Mouse (Mus musculus) cerebellum, adult 2 months (tissue): Measurements from ENCODE around the gene Tnk1. TPM values are rescaled to one million over a fixed set of nuclear protein-coding genes. Genes with fewer than 3 reads are reported as not detected.

Source experiments
- DNase-seq, 2 experiments: peaks; one replicate each; pipeline ENCODE4 v3.0.0; 2021
- H3K27ac ChIP-seq: fragments of 200-500 bp; 2 replicates; pipeline ENCODE4 v1.5.1; 2012; ENCODE audit warnings: low read length, control low read depth, inconsistent platforms; ENCODE audit not compliant: insufficient read depth
- H3K27me3 ChIP-seq: fragments of 200-500 bp; 2 replicates; pipeline ENCODE4 v1.6.1; 2012; ENCODE audit warnings: inconsistent platforms, mild to moderate bottlenecking, low read length, moderate library complexity; ENCODE audit not compliant: control insufficient read depth, insufficient read depth
- H3K4me1 ChIP-seq: fragments of 200-500 bp; 2 replicates; pipeline ENCODE4 v1.6.1; 2011; ENCODE audit warnings: low read length; ENCODE audit not compliant: control insufficient read depth, insufficient read depth
- H3K4me3 ChIP-seq: fragments of 200-500 bp; replicated peaks from 2 replicates; pipeline ENCODE3; 2011; ENCODE audit warnings: mild to moderate bottlenecking, low read depth, low read length, control low read depth; ENCODE audit not compliant: insufficient read depth
- CTCF ChIP-seq: fragments of 200-500 bp; IDR thresholded peaks from 2 replicates; pipeline ENCODE4 v1.5.1; 2011; ENCODE audit warnings: low read depth, mild to moderate bottlenecking, control low read depth, low read length, moderate library complexity, borderline replicate concordance; ENCODE audit not compliant: insufficient read depth
- POLR2A ChIP-seq: fragments of 200-500 bp; IDR thresholded peaks from 2 replicates; pipeline ENCODE4 v1.6.1; 2011; ENCODE audit warnings: low read length, control low read depth, borderline replicate concordance; ENCODE audit not compliant: insufficient read depth
- WGBS: fragments of 180-500 bp; shearing (Covaris S2); methylation state at CpG from one replicate; pipeline ENCODE4 v1.1.7; 2018; 5-methylcytosine and 5-hydroxymethylcytosine counted together
- polyA plus RNA-seq: library from polyadenylated mRNA; depleted of rRNA; stranded (reverse); fragments of >200 nt; gene quantifications from 2 replicates; pipeline ENCODE4 v1.2.3, GENCODE M21; 2012

Tnk1 gene
- polyA plus RNA-seq, 1 experiment, result 0.39 TPM

DNA sequence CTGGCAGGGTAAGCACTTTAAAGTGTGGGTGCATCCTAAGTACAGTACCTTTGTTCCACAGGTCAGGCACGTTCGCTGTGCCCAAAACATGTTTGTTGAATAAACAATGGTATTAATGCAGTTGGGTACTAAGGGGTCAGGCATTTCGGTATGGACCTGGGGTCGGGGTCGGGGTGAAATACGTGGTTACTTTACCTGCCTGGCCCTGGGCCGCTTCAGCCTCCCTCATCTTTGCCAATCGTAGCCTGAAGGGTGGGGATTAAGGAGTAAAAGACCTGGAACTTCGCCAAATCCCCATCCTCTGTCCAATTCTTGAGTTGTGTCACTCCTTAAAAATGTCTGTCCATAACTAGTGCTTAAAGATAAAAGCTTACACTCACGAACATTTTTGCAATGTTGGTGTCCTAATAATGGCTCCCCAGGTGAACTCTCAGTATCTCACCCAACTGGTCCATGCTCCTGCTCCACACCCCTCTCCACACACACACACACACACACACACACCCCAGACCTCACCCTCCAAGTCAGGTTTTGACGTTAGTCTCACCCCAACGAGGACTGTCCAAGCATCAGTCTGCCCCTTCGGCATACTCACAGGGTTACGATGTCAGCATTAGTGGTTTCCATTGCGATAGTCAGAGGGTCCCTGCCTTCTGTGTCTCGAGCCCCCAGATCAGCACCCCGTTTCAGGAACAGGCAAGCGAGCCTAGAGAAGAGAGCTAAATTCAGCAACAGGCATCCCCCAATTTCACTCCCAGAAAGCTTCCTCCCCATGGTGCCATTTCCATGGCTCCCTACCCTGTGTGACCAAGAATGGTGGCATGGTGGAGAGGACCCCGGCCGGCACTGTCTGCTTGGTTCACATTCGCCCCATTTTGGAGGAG, 23.5 kb upstream of the Tnk1 start:
- 60% methylated on average over 21 of the region's 21 CpGs for WGBS
- no peak for DNase-seq
- Histone ChIP-seq H3K4me1 (no peaks in the 10 kb centered on the region), H3K27ac (no peak overlapping the region), H3K27me3 (no peaks in the 10 kb centered on the region), H3K4me3 (peak overlapping the region; percentile 57)
- TF ChIP-seq CTCF (no peak), POLR2A (no peak)

- Histone ChIP-seq H3K27ac (no peak within 1 kb of the TSS; the same call in 1 of the 2 replicates), H3K27me3 (no peaks in the 10 kb centered on the region), H3K4me3 (peak within 1 kb of the TSS; percentile 57), H3K4me1 (no peaks in the 10 kb centered on the region)
- under 1% methylated on average over 46 of the region's 46 CpGs for WGBS
- peak; percentile 68; the same call in 1 of the 2 replicates for TF ChIP-seq POLR2A
- TF ChIP-seq CTCF, result no peak
- peak; percentile 78 to 81 for DNase-seq
These were observed 22.5 kb upstream of the Tnk1 start, which contains the start of gene Kctd11 for GRCm38 (mm10) chr11:69880853-69881603. TSS of gene Kctd11 (minus strand) at chr11:69881406.

- H3K4me1 ChIP-seq, result no peaks in the 10 kb centered on the region
- DNase-seq, result peak; percentile 62 to 68
- peak; percentile 72; the same call in 1 of the 2 replicates for TF ChIP-seq CTCF
- no peak for TF ChIP-seq POLR2A
- WGBS, result under 1% methylated on average over 18 of the region's 18 CpGs
- H3K27me3 ChIP-seq, result no peaks in the 10 kb centered on the region
- no peak overlapping the region; the same call in 1 of the 2 replicates for H3K27ac ChIP-seq
- H3K4me3 ChIP-seq, result peak overlapping the region; percentile 57
These were observed 21.9 kb upstream of the Tnk1 start for GRCm38 (mm10) chr11:69880506-69880852.

- 73% methylated on average over 15 of the region's 15 CpGs for WGBS
- Histone ChIP-seq H3K4me3 (no peak overlapping the region), H3K4me1 (no peaks in the 10 kb centered on the region), H3K27ac (no peak overlapping the region), H3K27me3 (no peaks in the 10 kb centered on the region)
- no peak for DNase-seq
- TF ChIP-seq CTCF (no peak), POLR2A (no peak)
These were observed 21.2 kb upstream of the Tnk1 start for GRCm38 (mm10) chr11:69879711-69880110.

DNA sequence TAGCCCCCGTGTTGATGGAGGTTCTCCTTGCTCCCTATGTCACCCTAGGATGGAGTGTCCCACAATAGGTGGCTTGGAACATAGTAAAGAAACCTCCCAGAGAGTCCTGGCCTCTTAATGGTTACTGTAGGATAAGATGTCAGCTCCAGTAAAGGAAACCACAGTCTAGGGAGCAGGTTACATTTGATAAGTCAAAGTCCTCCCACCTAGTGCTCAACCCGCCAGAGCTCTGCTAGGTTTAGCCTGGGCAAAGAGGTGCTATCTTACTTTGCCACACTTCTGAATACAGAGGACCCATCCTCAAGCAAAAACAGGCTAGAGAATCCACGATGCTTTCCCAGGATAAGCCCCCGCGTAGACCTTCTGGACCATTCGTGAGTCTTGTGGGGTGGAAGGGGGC, 20.4 kb upstream of the Tnk1 start:
- no peak for DNase-seq
- no peak overlapping the region for H3K27ac ChIP-seq
- H3K4me1 ChIP-seq, result no peaks in the 10 kb centered on the region
- no peak for TF ChIP-seq CTCF
- TF ChIP-seq POLR2A, result no peak
- H3K4me3 ChIP-seq, result no peak overlapping the region
- WGBS, result 87% methylated on average over 6 of the region's 6 CpGs
- no peaks in the 10 kb centered on the region for H3K27me3 ChIP-seq

- Histone ChIP-seq H3K4me1 (no peaks in the 10 kb centered on the region), H3K27ac (no peak overlapping the region), H3K27me3 (no peaks in the 10 kb centered on the region), H3K4me3 (no peak overlapping the region)
- WGBS, result 68% methylated on average over 3 of the region's 3 CpGs
- DNase-seq, result no peak
- TF ChIP-seq POLR2A, result no peak
- no peak for TF ChIP-seq CTCF
These were observed 19.9 kb upstream of the Tnk1 start for GRCm38 (mm10) chr11:69878399-69878798.

- no peak for DNase-seq
- H3K4me1 ChIP-seq, result no peaks in the 10 kb centered on the region
- H3K27me3 ChIP-seq, result no peaks in the 10 kb centered on the region
- no peak within 1 kb of the TSS for H3K27ac ChIP-seq
- H3K4me3 ChIP-seq, result peak within 1 kb of the TSS; percentile 3
- TF ChIP-seq POLR2A (no peak), CTCF (no peak)
- WGBS, result 74% methylated on average over 11 of the region's 11 CpGs
These were observed 19.3 kb upstream of the Tnk1 start, which contains the start of gene Tmem95 for GRCm38 (mm10) chr11:69877878-69878277. TSS of gene Tmem95 (minus strand) at chr11:69878018.

- no peak for TF ChIP-seq POLR2A
- TF ChIP-seq CTCF, result peak; percentile 83
- no peak overlapping the region for H3K27ac ChIP-seq
- peak; percentile 79 to 87 for DNase-seq
- H3K4me3 ChIP-seq, result peak overlapping the region; percentile 3
- no peaks in the 10 kb centered on the region for H3K4me1 ChIP-seq
- no peaks in the 10 kb centered on the region for H3K27me3 ChIP-seq
- WGBS, result 1% methylated on average over 12 of the region's 12 CpGs
These were observed 18.3 kb upstream of the Tnk1 start for GRCm38 (mm10) chr11:69876867-69877266.
